Mouse (Mus musculus): ENCODE results near the gene Ralgapa2. TPM values are rescaled to one million over a fixed set of nuclear protein-coding genes. Genes with fewer than 3 reads are reported as not detected.
A peak's percentile ranks its signal among the peaks of the same experiment; 100 is the strongest.

Ralgapa2 gene
- total and polyA plus RNA-seq, 3 experiments = 14.5 to 41.3 (median 36.7) TPM

GRCm38 (mm10) chr2:146551818-146552217 is 39.7 kb upstream of the Ralgapa2 start:
- no peak overlapping the region for H3K9ac ChIP-seq (ENCODE audit: low read depth, low read length)
- no peaks in the 10 kb centered on the region for H3K79me2 ChIP-seq (replicated peaks; ENCODE audit: control insufficient read depth, insufficient read depth, low read length)
- TF ChIP-seq EP300 (IDR thresholded peaks at IDR 0.05; ENCODE audit: insufficient read depth, low read depth, low read length) (no peak), POLR2A (IDR thresholded peaks at IDR 0.05; ENCODE audit: insufficient read depth, low read depth, low read length) (no peak), CTCF (IDR thresholded peaks at IDR 0.05) (no peak)
- 67% methylated on average over 4 of the region's 4 CpGs for whole genome bisulfite sequencing
- H3K4me1 ChIP-seq (ENCODE audit: control insufficient read depth, insufficient read depth, low read length) = peaks cover 4% of the 10 kb centered on the region
- no peak overlapping the region for H3K27ac ChIP-seq
- H3K36me3 ChIP-seq (ENCODE audit: control insufficient read depth, insufficient read depth, low read length) = no peaks in the 10 kb centered on the region
- no peaks in the 10 kb centered on the region for H3K27me3 ChIP-seq (ENCODE audit: control insufficient read depth, insufficient read depth, low read length)
- DNase-seq = no peak
- intact Hi-C loops (cut with DNase I) = no loop called here
- H3K4me3 ChIP-seq = no peak overlapping the region

GRCm38 (mm10) chr2:146549111-146549776 is 37.1 kb upstream of the Ralgapa2 start:
- Histone ChIP-seq H3K79me2 (replicated peaks; ENCODE audit: control insufficient read depth, insufficient read depth, low read length) (no peaks in the 10 kb centered on the region), H3K9ac (ENCODE audit: low read depth, low read length) (no peak overlapping the region), H3K4me1 (ENCODE audit: control insufficient read depth, insufficient read depth, low read length) (peaks cover 4% of the 10 kb centered on the region), H3K27me3 (ENCODE audit: control insufficient read depth, insufficient read depth, low read length) (no peaks in the 10 kb centered on the region), H3K4me3 (no peak overlapping the region), H3K36me3 (ENCODE audit: control insufficient read depth, insufficient read depth, low read length) (no peaks in the 10 kb centered on the region), H3K27ac (no peak overlapping the region)
- no peak for DNase-seq
- TF ChIP-seq EP300 (IDR thresholded peaks at IDR 0.05; ENCODE audit: insufficient read depth, low read depth, low read length) = no peak
- no peak for TF ChIP-seq CTCF (IDR thresholded peaks at IDR 0.05)
- TF ChIP-seq POLR2A (IDR thresholded peaks at IDR 0.05; ENCODE audit: insufficient read depth, low read depth, low read length) = no peak
- WGBS = 17% methylated on average over 6 of the region's 6 CpGs
- intact Hi-C loops (cut with DNase I) = no loop called here

GRCm38 (mm10) chr2:146544155-146544814 is 32.1 kb upstream of the Ralgapa2 start:
- DNase-seq = no peak
- Histone ChIP-seq H3K9ac (ENCODE audit: low read depth, low read length) (no peak overlapping the region), H3K4me3 (no peak overlapping the region), H3K36me3 (ENCODE audit: control insufficient read depth, insufficient read depth, low read length) (no peaks in the 10 kb centered on the region), H3K4me1 (ENCODE audit: control insufficient read depth, insufficient read depth, low read length) (peaks cover 2% of the 10 kb centered on the region), H3K27me3 (ENCODE audit: control insufficient read depth, insufficient read depth, low read length) (no peaks in the 10 kb centered on the region), H3K27ac (no peak overlapping the region), H3K79me2 (replicated peaks; ENCODE audit: control insufficient read depth, insufficient read depth, low read length) (no peaks in the 10 kb centered on the region)
- intact Hi-C loops (cut with DNase I) = no loop called here
- no peak for TF ChIP-seq EP300 (IDR thresholded peaks at IDR 0.05; ENCODE audit: insufficient read depth, low read depth, low read length)
- TF ChIP-seq CTCF (IDR thresholded peaks at IDR 0.05) = no peak
- TF ChIP-seq POLR2A (IDR thresholded peaks at IDR 0.05; ENCODE audit: insufficient read depth, low read depth, low read length) = no peak
- 65% methylated on average over 1 of the region's 1 CpGs for WGBS

- WGBS = 11% methylated on average over 8 of the region's 8 CpGs
- H3K4me3 ChIP-seq = no peak overlapping the region
- peaks cover 2% of the 10 kb centered on the region; the same call in 1 of the 2 replicates for H3K4me1 ChIP-seq (ENCODE audit: control insufficient read depth, insufficient read depth, low read length)
- intact Hi-C loops (cut with DNase I) = no loop called here
- DNase-seq = peak in 1 of 2 experiments; percentile 26
- TF ChIP-seq EP300 (IDR thresholded peaks at IDR 0.05; ENCODE audit: insufficient read depth, low read depth, low read length) = no peak
- no peak for TF ChIP-seq POLR2A (IDR thresholded peaks at IDR 0.05; ENCODE audit: insufficient read depth, low read depth, low read length)
- TF ChIP-seq CTCF (IDR thresholded peaks at IDR 0.05) = peak; percentile 43
- H3K9ac ChIP-seq (ENCODE audit: low read depth, low read length) = no peak overlapping the region
- peak overlapping the region; percentile 23 for H3K27ac ChIP-seq
- H3K36me3 ChIP-seq (ENCODE audit: control insufficient read depth, insufficient read depth, low read length) = no peaks in the 10 kb centered on the region
- no peaks in the 10 kb centered on the region for H3K27me3 ChIP-seq (ENCODE audit: control insufficient read depth, insufficient read depth, low read length)
- H3K79me2 ChIP-seq (replicated peaks; ENCODE audit: control insufficient read depth, insufficient read depth, low read length) = no peaks in the 10 kb centered on the region
These were observed 21.2 kb upstream of the Ralgapa2 start for GRCm38 (mm10) chr2:146533118-146533949.

- Histone ChIP-seq H3K4me1 (ENCODE audit: control insufficient read depth, insufficient read depth, low read length) (peaks cover 2% of the 10 kb centered on the region; the same call in 1 of the 2 replicates), H3K79me2 (replicated peaks; ENCODE audit: control insufficient read depth, insufficient read depth, low read length) (no peaks in the 10 kb centered on the region), H3K9ac (ENCODE audit: low read depth, low read length) (no peak overlapping the region), H3K27me3 (ENCODE audit: control insufficient read depth, insufficient read depth, low read length) (no peaks in the 10 kb centered on the region), H3K4me3 (no peak overlapping the region), H3K27ac (no peak overlapping the region), H3K36me3 (ENCODE audit: control insufficient read depth, insufficient read depth, low read length) (no peaks in the 10 kb centered on the region)
- intact Hi-C loops (cut with DNase I) = no loop called here
- 79% methylated on average over 3 of the region's 3 CpGs for WGBS
- DNase-seq = no peak
- no peak for TF ChIP-seq EP300 (IDR thresholded peaks at IDR 0.05; ENCODE audit: insufficient read depth, low read depth, low read length)
- TF ChIP-seq POLR2A (IDR thresholded peaks at IDR 0.05; ENCODE audit: insufficient read depth, low read depth, low read length) = no peak
- no peak for TF ChIP-seq CTCF (IDR thresholded peaks at IDR 0.05)
These were observed 20.3 kb upstream of the Ralgapa2 start for GRCm38 (mm10) chr2:146532493-146532892.
